Mouse (Mus musculus): Measurements from ENCODE around the gene Tab1.

DNA sequence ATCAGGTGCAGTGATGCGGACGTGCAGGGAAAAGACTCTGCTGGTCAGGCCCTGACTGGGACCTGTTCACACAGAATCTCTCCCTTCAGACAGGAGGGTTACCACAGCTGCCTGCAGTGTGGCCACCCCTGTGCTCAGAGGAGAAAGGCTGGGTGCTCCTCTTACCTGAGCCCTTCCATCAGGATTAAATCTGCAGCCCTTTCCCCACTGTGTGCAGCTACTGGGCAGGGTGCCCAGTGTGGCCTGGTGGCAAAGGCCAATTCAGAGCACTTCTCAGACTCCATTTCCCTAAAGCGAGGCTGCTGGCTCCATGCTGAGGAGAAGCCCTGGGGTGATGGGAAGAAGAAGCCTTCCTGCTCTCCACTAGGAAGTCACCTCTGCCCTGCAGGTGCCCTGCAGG lies 28.3 kb downstream of the Tab1 start:
- TF ChIP-seq CTCF (IDR thresholded peaks at IDR 0.05; ENCODE audit: borderline replicate concordance, control insufficient read depth, extremely low read depth, insufficient read depth, low read length, poor library complexity) (no peak), POLR2A (IDR thresholded peaks at IDR 0.05; ENCODE audit: control insufficient read depth, extremely low read depth, insufficient read depth, low read length, poor library complexity) (no peak)

Data from thymus, adult 2 months (tissue).